Mouse (Mus musculus) urinary bladder, postnatal 10 days (tissue): ENCODE data around the gene Trip11.
"Not testable (repeated sequence)": the region's sequence is repeated elsewhere in the genome, so short reads cannot be mapped to it uniquely, and the experiment has no call there.

Experiments
- DNase-seq: peaks from one replicate; pipeline ENCODE4 v3.0.0; 2022; ENCODE audit warnings: low spot score

Trip11 gene

DNA sequence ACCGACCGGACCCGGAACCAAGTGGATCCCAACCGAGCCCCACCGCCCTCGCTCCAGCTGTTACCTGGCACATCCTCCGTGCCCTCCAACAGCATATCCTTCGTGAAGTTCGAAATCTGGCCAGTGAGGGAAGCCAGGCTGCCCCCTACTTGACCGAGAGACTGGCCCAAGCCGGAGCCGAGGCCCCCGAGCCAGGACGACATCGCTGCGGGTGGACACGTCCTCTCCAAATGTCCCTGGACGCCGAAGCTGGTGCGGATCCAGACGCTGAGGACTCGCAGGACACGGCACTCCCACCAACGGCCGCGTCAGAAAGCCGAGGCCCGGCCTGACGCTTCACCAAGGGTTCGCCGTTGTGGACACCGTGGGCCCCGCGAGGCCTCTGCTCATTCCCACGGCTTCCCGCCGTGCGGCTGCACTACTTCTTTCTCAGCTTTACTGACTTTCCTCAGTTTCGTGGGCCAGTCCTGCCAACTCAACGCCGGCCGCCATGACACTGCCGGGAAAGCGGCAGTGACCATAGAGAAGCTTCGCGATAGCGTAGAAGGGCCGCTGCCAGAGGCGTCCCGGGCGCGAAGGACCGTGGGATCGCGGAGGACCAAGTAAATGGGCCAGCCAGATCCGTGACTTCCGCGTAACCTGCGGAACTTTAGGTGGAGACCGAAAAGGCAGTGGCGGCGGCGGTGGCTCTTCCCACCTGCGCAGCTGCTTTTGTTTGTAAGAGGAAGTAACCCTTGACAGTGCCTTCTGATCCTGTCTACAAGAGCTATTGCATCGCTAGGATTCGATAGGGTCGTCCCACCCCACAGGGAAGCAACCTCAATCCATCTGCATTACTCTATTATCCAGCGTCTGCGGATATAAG, at the start of gene Trip11:
Gene Trip11 (minus strand): TSS at position 642 of the 865 bp plus-strand sequence.
- DNase-seq = peak; percentile 62

DNA sequence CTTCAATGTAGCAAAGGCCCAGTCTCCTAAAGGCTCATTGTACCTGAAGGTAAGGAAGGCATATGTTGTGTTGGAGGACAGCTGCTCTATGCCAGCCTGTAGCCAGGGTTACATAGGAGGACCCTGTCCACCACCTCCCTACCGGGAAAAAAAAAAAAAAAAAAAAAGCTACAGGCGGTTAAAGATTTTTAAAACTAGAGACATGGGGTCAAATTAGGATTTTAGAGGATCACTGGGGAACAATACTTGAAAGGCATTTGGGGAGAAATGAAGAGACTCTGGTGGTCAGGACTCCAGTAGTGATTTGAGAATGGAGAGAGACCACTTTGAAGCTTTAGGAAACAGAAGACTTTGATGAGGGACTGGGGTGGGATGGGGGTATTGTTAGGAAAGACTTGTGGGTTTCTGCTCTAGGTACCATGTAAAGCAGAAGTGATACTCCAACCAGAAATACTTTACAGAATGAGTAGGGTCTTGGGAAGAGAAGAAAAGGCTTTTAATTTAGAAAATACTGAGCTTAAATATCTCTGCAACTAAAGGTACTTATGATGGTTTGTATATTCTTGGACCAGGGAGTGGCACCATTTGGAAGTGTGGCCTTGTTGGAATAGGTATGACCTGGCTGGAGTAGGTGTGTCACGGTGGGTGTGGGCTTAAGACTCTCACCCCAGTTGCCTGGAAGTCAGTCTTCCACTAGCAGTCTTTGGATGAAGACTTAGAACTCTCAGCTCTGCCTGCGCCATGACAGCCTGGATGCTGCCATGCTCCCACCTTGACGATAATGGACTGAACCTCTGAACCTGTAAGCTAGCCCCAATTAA, 46.1 kb upstream of the Trip11 start:
- DNase-seq = not testable (repeated sequence)

DNA sequence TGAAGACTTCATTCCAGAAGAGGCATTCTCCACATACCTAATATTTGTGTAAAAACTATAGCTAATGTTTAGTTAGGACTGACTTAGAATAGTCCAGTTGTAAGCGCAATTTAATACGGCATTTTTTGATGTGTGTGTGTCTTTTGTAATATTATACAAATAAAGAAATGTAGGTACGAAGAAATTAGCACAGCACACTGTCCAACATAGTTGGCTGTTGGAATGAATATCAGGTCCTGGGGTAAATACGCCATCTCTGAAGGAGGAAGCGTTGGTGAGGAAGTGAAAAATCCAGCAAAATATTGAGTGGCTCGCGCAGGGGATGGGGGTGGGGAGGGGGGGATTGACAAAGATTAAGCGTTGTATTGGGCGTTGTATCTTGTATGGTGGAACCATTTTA, 45.5 kb upstream of the Trip11 start:
- DNase-seq = no peak

DNA sequence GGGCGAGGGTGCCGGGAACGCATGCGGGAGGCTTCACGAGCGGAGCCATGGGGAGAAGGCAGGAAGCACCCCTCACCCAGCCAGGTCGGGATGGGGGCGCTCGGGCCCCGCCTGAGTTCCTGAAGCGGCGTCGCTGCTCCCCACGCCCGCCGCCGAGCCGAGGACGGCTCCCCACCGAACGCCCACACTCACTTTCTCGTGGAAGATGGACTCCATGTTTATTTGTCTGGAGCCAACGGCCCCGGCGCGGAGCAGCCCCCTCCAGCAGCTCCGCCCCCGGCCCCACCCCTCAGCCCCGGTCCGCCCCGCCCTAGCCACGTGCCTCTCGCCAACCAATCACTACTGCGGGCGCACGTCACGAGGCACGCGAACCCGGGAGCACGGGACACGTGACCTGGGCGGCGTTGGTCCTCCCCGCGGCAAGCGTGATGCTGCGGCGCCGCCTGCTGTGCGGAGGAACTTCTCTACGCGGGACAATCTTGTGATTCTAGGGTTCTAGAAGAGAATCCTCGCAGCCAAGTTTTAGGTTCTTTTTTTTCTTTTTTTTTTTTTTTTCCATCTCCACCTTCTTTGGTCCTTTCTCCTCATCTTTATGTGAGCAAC, 45.0 kb upstream of the Trip11 start, which contains the start of gene Atxn3:
Gene Atxn3 (minus strand): TSS at position 305 of the 603 bp plus-strand sequence.
- peak; percentile 96 for DNase-seq

DNA sequence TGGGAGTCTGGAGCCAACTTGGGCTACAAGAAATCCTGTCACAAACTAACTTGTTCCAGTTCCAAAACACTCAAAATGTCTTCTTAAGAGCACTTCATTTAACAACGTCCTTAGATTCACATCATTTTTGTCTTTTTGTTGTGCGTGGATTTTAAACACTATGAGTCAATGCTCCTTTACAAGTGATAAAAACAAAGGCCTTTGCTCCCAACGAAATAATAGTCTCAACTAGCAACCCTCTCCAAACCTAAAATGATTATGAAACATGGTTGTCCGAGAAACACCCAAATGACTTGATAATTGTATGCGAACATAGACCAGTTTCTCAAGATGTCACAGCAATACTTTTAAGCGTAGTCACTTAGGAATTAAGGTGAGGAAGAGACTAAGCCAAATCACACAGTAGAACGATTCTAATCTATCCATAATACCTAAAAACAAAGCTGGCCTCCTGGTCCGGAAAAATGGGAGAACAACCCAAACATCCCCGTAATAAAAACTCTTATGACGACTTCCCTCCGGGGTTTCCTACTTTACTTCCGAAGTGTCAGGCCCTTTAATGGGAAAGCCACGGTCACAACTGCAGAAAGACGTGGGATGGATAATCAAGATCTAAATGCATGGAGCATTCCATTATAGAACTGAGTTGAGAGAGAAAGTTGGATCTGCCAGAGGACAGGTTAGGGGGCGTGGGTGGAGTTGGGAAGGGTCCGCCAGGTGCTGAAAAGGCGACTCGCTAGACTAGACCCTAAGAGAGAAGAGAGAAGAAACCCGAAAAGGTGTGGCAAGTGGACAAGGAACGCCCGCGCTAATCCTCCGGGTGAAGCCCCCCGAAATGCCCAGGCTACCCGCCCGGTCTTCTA, 44.2 kb upstream of the Trip11 start:
- no peak for DNase-seq

DNA sequence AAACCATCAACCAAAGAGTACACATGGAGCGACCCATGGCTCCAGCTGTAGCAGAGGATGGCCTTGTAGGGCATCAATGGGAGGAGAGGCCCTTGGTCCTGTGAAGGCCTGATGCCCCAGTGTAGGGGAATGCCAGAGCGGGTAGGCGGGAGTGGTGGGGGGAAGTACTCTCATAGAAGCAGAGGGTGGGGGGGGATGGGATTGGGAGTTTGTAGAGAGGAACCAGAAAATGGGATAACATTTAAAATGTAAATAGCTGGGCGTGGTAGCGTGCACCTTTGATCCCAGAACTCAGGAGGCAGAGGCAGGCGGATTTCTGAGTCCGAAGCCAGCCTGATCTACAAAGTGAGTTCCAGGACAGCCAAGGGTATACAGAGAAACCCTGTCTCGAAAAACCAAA, 42.8 kb upstream of the Trip11 start:
- not testable (repeated sequence) for DNase-seq

DNA sequence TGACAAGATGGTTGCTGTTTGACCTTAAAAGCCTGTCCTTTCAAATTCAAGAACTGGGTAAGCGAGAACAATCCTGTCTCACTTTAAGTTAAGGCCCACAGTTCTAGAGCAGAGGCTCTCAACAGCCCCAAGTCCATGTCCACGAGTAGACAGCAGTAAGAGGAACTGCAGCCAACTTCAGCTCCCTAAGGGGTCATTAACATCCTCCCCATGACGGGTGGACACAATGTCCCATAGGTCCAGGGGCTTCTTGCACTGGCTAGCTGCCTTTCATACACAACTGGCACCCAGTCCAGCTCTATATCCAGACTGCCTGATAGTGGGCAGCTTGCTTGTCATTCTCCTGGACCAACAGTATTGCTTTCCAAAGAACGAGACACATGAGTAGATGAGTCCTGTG, 35.7 kb upstream of the Trip11 start:
- no peak for DNase-seq

DNA sequence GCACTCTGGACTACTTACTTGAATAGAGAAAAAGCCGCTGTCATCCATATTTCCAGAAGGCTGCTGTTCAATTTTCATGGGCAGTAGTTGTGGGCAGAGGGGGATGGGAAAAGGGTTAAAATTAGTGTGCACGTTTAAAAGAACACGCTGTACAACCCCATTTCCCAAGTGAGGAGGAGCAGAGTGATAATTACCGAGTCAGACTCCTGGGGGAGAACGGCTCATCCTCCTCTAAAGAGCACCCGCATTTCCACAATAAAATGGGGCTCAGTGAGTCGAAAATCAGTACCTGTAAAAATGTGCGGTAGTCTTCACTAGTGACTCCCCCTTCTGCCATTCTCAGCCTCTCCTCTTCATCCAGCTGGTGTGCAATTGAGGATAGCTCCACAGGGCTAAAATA, 34.9 kb upstream of the Trip11 start:
- no peak for DNase-seq

DNA sequence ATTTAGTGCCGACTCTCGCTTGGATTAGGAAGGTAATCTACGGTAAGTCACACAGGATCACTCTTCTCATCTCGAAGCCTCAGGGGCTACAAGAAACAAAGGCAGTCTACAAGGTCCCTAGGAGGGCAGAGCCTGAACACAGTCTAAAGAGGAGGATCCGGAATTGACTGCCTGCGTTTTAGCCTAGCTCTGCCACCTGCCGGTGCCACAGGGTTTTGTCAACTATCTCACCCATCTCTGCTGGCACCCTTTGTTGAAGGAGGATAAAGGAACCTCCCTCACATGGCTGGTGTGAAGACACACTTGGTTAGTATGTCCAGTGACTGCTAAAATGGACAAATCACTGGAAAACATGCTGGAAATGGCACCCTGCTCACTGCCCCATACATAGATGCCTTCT, 24.5 kb upstream of the Trip11 start:
- no peak for DNase-seq

DNA sequence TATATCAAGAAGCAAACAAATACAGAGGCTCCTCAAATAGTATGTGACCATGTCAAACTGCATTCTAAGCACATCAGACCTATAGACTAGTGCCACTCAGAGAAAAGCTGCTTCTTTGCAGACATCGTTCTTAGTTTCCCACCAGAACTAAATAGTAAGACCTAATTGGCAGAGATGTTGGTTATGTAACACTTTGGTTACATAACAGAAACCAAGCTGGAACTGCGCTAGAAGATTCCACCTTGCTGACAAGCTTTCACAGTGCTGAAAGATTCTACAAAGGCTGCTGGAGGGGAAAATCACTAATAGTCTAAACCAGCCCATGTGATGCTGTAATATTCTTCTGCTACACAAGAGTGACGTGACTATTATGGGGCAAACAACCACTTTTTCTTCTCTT, 22.2 kb upstream of the Trip11 start:
- DNase-seq = no peak

DNA sequence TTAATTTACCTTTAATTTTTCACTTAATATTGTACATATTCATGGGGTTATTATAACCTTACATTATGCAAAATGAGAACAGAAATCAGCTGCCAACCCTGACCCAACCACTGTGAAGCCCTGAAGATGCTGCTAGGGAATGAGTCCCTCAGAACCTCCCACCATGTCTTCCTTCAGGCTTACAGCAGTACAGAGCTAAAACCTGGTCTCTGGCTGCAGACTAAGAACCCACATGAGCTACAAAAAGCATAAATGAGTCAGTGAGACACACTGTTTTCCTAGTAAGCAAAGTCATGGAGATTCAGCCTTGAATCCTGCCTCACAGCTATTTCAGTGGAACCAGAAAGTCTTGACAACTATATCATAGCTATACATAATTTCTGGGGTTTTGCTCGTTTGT, 15.4 kb upstream of the Trip11 start:
- DNase-seq = no peak

DNA sequence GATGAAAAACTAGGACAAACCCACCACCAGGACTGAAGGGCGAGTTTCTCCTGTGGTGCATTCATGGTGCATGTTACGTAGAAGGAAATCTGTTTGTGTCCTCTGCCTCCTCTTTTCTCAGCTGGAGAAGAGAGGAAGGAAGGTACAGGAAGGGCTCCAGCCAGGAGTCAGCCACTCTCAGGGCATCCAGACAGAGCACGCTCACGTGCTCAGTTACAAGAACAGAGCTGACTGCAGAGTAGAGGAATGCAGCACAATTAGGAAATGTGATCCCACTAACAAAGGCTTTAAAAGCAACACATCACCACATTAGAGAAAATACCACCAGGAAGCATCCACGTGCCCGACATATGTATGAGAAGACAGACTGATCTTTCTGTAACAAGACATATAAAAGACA, 9.2 kb upstream of the Trip11 start:
- DNase-seq = no peak

DNA sequence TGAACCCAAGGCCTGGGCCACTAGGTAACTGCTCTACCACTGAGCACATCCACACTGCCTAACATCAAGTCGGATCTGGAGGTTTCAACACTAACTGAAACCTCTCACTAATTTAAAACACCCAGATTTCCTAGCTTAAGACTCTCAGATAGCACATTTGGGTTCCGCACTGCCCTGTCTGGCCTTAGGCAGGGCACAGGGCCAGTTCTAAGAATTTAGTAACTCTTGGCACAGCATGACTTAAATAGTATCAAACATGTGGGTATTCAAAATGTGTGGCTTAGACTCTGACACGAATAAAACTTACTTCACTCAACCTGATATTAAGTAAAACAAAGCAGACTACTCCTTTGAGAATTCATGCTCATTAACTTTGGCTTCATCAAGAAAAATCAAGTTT, 6.8 kb upstream of the Trip11 start:
- no peak for DNase-seq

DNA sequence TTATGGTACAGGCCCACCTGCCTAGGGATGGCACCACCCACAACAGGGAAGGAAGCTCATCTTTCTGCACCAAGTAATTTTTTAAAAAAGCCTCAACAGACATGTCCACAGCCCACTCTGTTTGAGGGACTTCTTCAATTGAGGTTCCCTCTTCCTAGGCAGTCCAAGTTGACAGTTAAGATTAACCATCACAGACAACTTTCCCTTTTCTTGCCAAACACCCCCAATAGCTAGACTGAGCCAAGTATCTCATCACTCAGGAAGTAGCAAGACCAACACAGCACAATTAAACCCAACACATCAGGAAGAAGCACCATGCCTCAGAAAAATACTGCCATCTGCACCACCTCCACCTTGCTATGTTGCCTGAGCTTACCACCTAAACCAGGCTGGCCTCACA, 4.1 kb upstream of the Trip11 start:
- no peak for DNase-seq

DNA sequence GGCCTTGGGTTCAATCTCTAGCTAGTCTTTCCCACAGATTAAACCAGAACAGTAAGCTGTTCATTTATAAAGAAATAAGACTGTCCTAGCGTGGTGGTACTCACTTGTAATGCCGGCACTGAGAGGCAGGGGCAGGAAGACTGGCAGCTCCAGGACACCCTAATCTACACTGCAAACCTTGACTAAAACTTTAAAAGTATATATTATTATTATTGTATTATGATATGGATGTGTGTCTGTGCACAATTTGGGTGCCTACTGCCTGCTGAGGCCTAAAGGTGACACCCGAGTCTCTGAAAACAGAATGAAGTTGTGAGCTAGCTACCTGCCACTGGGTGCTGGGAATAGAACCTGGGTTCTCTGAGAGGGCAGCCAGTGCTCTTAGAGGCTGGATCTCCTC, 1.7 kb downstream of the Trip11 start:
- no peak for DNase-seq

DNA sequence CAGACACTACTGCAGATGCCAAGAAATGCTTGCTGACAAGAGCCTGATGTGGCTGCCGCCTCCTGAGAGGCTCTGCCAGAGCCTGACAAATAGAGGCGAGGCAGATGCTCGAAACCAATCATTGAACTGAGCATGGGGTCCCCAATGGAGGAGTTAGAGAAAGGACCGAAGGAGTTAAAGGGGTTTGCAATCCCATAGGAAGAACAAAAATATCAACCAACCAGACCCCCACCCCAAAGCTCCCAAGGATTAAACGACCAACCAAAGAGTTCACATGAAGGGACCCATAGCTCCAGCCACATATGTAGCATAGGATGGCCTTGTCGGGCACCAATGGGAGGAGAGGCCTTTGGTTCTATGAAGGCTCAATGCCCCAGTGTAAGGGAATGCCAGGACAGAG, 2.7 kb downstream of the Trip11 start:
- no peak for DNase-seq

DNA sequence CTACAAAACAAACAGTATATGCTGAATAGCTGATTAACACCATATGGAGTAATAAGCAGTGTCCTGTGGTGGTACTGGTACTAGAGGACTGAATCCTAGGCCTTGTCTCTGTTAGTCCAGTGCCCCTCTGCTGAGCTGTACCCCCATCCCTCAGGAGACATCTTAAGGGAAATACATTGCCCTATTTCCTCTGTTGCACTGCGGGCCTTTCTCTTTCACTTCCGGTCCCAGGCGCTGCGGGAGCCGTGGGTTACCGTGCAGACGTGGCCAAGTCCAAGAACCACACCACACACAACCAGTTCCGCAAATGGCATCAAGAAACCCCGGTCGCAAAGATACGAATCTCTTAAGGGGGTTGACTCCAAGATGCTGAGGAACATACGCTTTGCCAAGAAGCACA, 7.2 kb downstream of the Trip11 start:
- no peak for DNase-seq

DNA sequence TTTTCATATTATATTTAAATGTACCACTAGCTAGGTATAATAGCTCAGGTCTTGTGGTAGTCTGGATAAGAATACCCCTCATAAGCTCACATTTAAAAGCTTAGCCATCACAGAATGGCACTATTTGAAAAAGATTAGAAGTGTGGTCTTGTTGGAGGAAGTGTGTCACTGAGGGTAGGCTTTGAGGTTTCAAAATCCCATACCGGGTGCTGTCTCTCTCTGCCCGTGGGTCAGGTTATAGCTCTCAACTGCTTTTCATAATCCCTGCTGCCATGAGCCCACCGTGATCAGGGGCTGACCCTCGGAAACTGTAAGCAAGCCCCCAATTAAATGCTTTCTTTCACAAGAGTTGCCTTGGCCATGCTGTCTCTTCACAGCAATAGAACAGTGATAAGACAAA, 8.2 kb downstream of the Trip11 start:
- no peak for DNase-seq

DNA sequence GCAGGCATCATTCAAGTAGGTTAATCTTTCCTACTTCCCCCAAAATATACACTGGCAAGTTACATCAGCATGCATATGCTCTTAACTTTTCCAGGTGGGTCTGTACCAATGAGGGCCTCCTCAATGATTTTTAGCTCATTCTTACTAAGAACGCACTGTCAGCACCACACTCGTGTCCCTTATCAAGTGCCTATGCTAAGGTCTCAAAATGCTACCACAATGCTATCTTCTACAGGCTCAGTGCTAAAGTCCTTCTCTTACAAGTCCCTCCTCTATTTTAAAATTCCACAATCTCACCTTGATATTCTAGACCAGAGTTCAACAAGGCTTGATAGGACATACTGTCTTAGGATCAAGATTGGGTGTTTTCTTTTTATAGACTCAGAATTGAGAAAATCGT, 8.9 kb downstream of the Trip11 start:
- DNase-seq = no peak

DNA sequence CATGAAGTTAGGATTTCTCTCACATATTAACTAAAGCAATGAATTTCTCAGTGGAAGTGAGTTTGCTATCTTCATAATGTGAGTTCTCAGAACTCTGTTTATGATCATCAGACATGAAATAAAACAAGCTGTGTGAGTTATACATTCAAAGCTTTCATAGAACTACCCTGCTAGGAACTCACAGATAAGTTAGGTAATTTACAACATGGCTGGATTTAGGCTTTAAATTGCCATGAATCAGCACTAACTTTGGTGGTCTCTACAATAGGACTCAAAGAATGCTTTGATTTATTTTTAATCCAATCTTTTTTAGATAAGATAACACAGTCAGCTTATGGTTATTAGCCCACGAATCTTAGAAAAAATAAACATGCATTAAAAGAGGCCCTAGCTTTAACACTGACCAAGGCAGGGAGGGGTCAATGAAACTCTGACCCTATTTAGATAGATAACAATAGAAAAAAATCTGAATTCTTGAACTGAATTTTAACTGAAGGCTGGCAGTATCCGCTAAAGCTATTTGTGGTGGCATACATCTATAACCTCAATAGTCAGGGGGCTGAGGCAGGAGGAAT, 13.3 kb downstream of the Trip11 start:
- no peak for DNase-seq

DNA sequence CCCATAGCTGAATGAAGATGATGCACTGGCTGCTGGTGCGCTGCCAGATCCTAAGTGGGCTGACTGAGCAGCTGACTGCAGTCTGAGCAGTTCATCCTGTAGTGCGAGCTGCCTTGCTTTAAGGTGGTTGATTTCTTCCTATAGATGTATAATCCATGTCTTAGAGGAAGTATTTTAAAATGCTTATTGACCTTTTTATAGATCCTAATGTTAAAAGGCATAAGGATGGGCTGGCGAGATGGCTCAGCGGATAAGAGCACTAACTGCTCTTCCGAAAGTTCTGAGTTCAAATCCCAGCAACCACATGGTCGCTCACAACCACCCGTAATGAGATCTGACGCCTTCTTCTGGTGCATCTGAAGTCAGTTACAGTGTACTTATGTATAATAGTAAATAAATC, 14.1 kb downstream of the Trip11 start:
- no peak for DNase-seq

DNA sequence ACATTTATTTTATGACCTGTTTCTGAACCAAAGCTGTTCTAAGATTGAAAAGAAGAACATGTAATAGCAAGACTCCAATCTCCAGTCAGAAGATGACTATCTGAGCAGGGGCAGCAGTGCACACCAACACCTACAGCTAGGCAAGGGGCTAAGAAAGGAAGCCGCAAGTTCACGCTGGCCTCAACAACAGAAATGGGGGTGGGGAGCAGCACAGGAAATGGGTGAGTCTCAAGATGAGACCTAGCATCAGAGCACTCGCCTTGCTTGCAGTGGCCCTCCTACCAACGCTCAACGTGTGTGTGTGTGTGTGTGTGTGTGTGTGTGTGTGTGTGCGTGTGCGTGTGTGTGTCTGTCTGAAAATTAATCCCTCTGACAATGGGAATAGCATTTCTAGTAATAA, 16.0 kb downstream of the Trip11 start:
- DNase-seq = no peak
